Mouse (Mus musculus): ENCODE data around the gene Sirpb1c. TPM values are rescaled to one million over a fixed set of nuclear protein-coding genes. Genes with fewer than 3 reads are reported as not detected.
"Not testable (repeated sequence)": the region's sequence is repeated elsewhere in the genome, so short reads cannot be mapped to it uniquely, and the experiment has no call there.

Gene Sirpb1c
- not detected in 2 replicates for polyA plus RNA-seq (2016; fragmentation: Nextera tagmentation; extraction: Ambion mirVana)

GRCm38 (mm10) chr3:15848280-15848679 lies at the start of gene Sirpb1c:
TSS of gene Sirpb1c (minus strand) at chr3:15848528.
- not testable (repeated sequence) for DNase-seq (ENCODE audit: low spot score); H3K4me1 ChIP-seq; H3K4me3 ChIP-seq; H3K27ac ChIP-seq (replicated peaks); H3K36me3 ChIP-seq (replicated peaks); H3K27me3 ChIP-seq (replicated peaks; ENCODE audit: low read depth, poor library complexity, severe bottlenecking)
- peaks cover 23% of the 10 kb centered on the region for H3K9me3 ChIP-seq
- WGBS: 89% methylated on average over 1 of the region's 1 CpGs

DNA sequence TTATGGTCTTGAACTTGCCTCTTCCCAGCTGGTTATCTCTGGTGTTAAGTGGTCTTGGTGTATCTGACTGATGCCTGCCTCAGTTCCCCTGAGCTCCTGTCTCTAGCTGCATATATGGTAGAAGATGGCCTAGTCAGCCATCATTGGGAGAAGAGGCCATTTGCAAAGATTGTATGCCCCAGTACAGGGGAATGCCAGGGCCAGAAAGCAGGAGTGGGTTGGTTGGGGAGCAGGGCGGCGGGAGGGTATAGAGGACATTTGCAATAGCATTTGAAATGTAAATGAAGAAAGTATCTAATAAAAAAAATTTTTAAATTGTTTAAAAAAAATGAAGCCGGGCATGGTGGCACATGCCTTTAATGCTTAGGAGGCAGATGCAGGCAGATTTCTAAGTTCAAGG lies 38.1 kb upstream of the Sirpb1c start:
- H3K36me3 ChIP-seq (replicated peaks): no peaks in the 10 kb centered on the region
- no peaks in the 10 kb centered on the region for H3K4me1 ChIP-seq
- 87% methylated on average over 3 of the region's 3 CpGs for WGBS
- H3K4me3 ChIP-seq: no peak overlapping the region
- H3K9me3 ChIP-seq: peaks cover 6% of the 10 kb centered on the region; the same call in 1 of the 2 replicates
- no peak for DNase-seq (ENCODE audit: low spot score)
- H3K27me3 ChIP-seq (replicated peaks; ENCODE audit: low read depth, poor library complexity, severe bottlenecking): no peaks in the 10 kb centered on the region
- no peak overlapping the region for H3K27ac ChIP-seq (replicated peaks)

GRCm38 (mm10) chr3:15855773-15856172 lies 7.4 kb upstream of the Sirpb1c start:
- not testable (repeated sequence) for H3K4me1 ChIP-seq; H3K36me3 ChIP-seq (replicated peaks); DNase-seq (ENCODE audit: low spot score); H3K4me3 ChIP-seq; H3K9me3 ChIP-seq; H3K27ac ChIP-seq (replicated peaks); H3K27me3 ChIP-seq (replicated peaks; ENCODE audit: low read depth, poor library complexity, severe bottlenecking)

DNA sequence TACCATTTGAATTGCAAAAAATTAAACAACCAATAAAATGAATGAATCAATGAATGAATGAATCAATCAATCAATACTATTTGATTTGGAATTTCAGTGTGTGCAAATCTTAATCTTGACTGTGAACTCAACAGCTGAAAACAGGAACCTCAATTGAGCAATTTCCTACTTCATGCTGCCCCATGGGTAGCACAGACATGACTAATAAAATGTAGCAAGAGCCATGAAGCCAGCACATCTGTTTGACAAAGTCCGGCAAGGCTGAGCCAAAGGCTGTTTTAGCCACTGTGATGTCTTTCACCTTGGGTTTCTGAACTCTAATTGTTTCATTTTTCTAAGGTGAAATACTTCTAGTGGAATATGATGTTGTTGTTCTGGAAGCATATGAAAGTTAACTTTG lies 1.6 kb upstream of the Sirpb1c start:
- H3K9me3 ChIP-seq: peaks cover 23% of the 10 kb centered on the region
- H3K27me3 ChIP-seq (replicated peaks; ENCODE audit: low read depth, poor library complexity, severe bottlenecking): no peaks in the 10 kb centered on the region
- no peaks in the 10 kb centered on the region for H3K36me3 ChIP-seq (replicated peaks)
- DNase-seq (ENCODE audit: low spot score): no peak
- WGBS: 85% methylated on average over 1 of the region's 1 CpGs
- no peaks in the 10 kb centered on the region for H3K4me1 ChIP-seq
- H3K27ac ChIP-seq (replicated peaks): no peak overlapping the region
- H3K4me3 ChIP-seq: no peak overlapping the region

- Histone ChIP-seq H3K27ac (replicated peaks) (no peak overlapping the region), H3K4me3 (no peak overlapping the region), H3K4me1 (no peaks in the 10 kb centered on the region), H3K36me3 (replicated peaks) (no peaks in the 10 kb centered on the region), H3K9me3 (peaks cover 23% of the 10 kb centered on the region), H3K27me3 (replicated peaks; ENCODE audit: low read depth, poor library complexity, severe bottlenecking) (no peaks in the 10 kb centered on the region)
- 79% methylated on average over 3 of the region's 3 CpGs for WGBS
- DNase-seq (ENCODE audit: low spot score): no peak
Measured at GRCm38 (mm10) chr3:15847332-15848047, 838 bp downstream of the Sirpb1c start.

GRCm38 (mm10) chr3:15773642-15774041 lies 74.7 kb downstream of the Sirpb1c start:
- not testable (repeated sequence) for H3K9me3 ChIP-seq; H3K27ac ChIP-seq (replicated peaks); DNase-seq (ENCODE audit: low spot score); H3K4me1 ChIP-seq; H3K36me3 ChIP-seq (replicated peaks); H3K4me3 ChIP-seq; H3K27me3 ChIP-seq (replicated peaks; ENCODE audit: low read depth, poor library complexity, severe bottlenecking)
- WGBS: 86% methylated on average over 2 of the region's 2 CpGs

Other genes with a start within 250 kb of the Sirpb1c start
- gene Gm5150, start 157.9 kb upstream of the Sirpb1c start, polyA plus RNA-seq (2016; fragmentation: Nextera tagmentation; extraction: Ambion mirVana): not detected in 2 replicates